Mouse (Mus musculus): Measurements from ENCODE around the gene AU022252. TPM values are rescaled to one million over a fixed set of nuclear protein-coding genes. Genes with fewer than 3 reads are reported as not detected.

AU022252 gene
- total and polyA plus RNA-seq, 2 experiments from 2014 or later, result 19.8 to 26.4 TPM

- Histone ChIP-seq H3K27me3 (ENCODE audit: insufficient read depth, low read length) (no peaks in the 10 kb centered on the region), H3K36me3 (ENCODE audit: insufficient read depth, low read length) (no peaks in the 10 kb centered on the region), H3K27ac (no peak overlapping the region), H3K4me2 (ENCODE audit: low read depth, low read length) (no peak overlapping the region), H3K4me3 (ENCODE audit: low read length) (no peak overlapping the region), H3K4me1 (ENCODE audit: insufficient read depth, low read length) (no peaks in the 10 kb centered on the region), H3K9ac (replicated peaks; ENCODE audit: low read length) (no peak overlapping the region), H3K9me3 (ENCODE audit: low read length) (no peaks in the 10 kb centered on the region)
- WGBS, result 90% methylated on average over 8 of the region's 8 CpGs
- TF ChIP-seq CTCF (IDR thresholded peaks at IDR 0.05; ENCODE audit: low read depth), result no peak
- DNase-seq (ENCODE audit: low spot score), result no peak
- no peak for ATAC-seq
These were observed 41.9 kb downstream of the AU022252 start for GRCm38 (mm10) chr4:119190618-119191017.

- WGBS, result 43% methylated on average over 6 of the region's 6 CpGs
- no peak for ATAC-seq
These were observed 42.6 kb downstream of the AU022252 start, which contains the start of gene Ermap for GRCm38 (mm10) chr4:119189864-119190263. Gene Ermap, minus strand, starts transcription at chr4:119190011.

GRCm38 (mm10) chr4:119189392-119189791 lies 43.1 kb downstream of the AU022252 start:
- ATAC-seq (no peak), DNase-seq (ENCODE audit: low spot score) (no peak)
- no peaks in the 10 kb centered on the region for H3K36me3 ChIP-seq (ENCODE audit: insufficient read depth, low read length)
- no peak overlapping the region for H3K9ac ChIP-seq (replicated peaks; ENCODE audit: low read length)
- H3K4me3 ChIP-seq (ENCODE audit: low read length), result no peak overlapping the region
- no peak overlapping the region for H3K27ac ChIP-seq
- no peak for TF ChIP-seq CTCF (IDR thresholded peaks at IDR 0.05; ENCODE audit: low read depth)
- no peaks in the 10 kb centered on the region for H3K4me1 ChIP-seq (ENCODE audit: insufficient read depth, low read length)
- H3K4me2 ChIP-seq (ENCODE audit: low read depth, low read length), result no peak overlapping the region
- no peaks in the 10 kb centered on the region for H3K9me3 ChIP-seq (ENCODE audit: low read length)
- 31% methylated on average over 6 of the region's 6 CpGs for WGBS
- no peaks in the 10 kb centered on the region for H3K27me3 ChIP-seq (ENCODE audit: insufficient read depth, low read length)

More at GRCm38 (mm10) chr4:119189864-119190263, 42.6 kb downstream of the AU022252 start, which contains the start of gene Ermap:
- no peak within 1 kb of the TSS for H3K4me3 ChIP-seq (ENCODE audit: low read length)
- no peak for DNase-seq (ENCODE audit: low spot score)
- no peak within 1 kb of the TSS for H3K4me2 ChIP-seq (ENCODE audit: low read depth, low read length)
- no peaks in the 10 kb centered on the region for H3K36me3 ChIP-seq (ENCODE audit: insufficient read depth, low read length)
- H3K27me3 ChIP-seq (ENCODE audit: insufficient read depth, low read length), result no peaks in the 10 kb centered on the region
- no peak within 1 kb of the TSS for H3K9ac ChIP-seq (replicated peaks; ENCODE audit: low read length)
- H3K9me3 ChIP-seq (ENCODE audit: low read length), result no peaks in the 10 kb centered on the region
- no peak for TF ChIP-seq CTCF (IDR thresholded peaks at IDR 0.05; ENCODE audit: low read depth)
- H3K27ac ChIP-seq, result no peak within 1 kb of the TSS
- no peaks in the 10 kb centered on the region for H3K4me1 ChIP-seq (ENCODE audit: insufficient read depth, low read length)

GRCm38 (mm10) chr4:119188060-119188785 lies 44.3 kb downstream of the AU022252 start:
- DNase-seq (ENCODE audit: low spot score) (peak; percentile 34), ATAC-seq (0 out of 2 replicates have a peak, but pooled peaks have one; percentile 43)
- Histone ChIP-seq H3K27ac (no peak overlapping the region), H3K27me3 (ENCODE audit: insufficient read depth, low read length) (no peaks in the 10 kb centered on the region), H3K36me3 (ENCODE audit: insufficient read depth, low read length) (no peaks in the 10 kb centered on the region), H3K4me3 (ENCODE audit: low read length) (no peak overlapping the region), H3K9ac (replicated peaks; ENCODE audit: low read length) (no peak overlapping the region), H3K4me1 (ENCODE audit: insufficient read depth, low read length) (no peaks in the 10 kb centered on the region), H3K9me3 (ENCODE audit: low read length) (no peaks in the 10 kb centered on the region), H3K4me2 (ENCODE audit: low read depth, low read length) (no peak overlapping the region)
- 52% methylated on average over 11 of the region's 11 CpGs for WGBS
- TF ChIP-seq CTCF (IDR thresholded peaks at IDR 0.05; ENCODE audit: low read depth), result peak; percentile 67

- TF ChIP-seq CTCF (IDR thresholded peaks at IDR 0.05; ENCODE audit: low read depth), result no peak
- WGBS, result 79% methylated on average over 4 of the region's 4 CpGs
- H3K27ac ChIP-seq, result no peak overlapping the region
- ATAC-seq, result no peak
- no peak overlapping the region for H3K4me2 ChIP-seq (ENCODE audit: low read depth, low read length)
- no peaks in the 10 kb centered on the region for H3K9me3 ChIP-seq (ENCODE audit: low read length)
- no peak overlapping the region for H3K9ac ChIP-seq (replicated peaks; ENCODE audit: low read length)
- H3K4me1 ChIP-seq (ENCODE audit: insufficient read depth, low read length), result no peaks in the 10 kb centered on the region
- no peak overlapping the region for H3K4me3 ChIP-seq (ENCODE audit: low read length)
- no peaks in the 10 kb centered on the region for H3K27me3 ChIP-seq (ENCODE audit: insufficient read depth, low read length)
- DNase-seq (ENCODE audit: low spot score), result no peak
- no peaks in the 10 kb centered on the region for H3K36me3 ChIP-seq (ENCODE audit: insufficient read depth, low read length)
These were observed 46.7 kb downstream of the AU022252 start for GRCm38 (mm10) chr4:119185771-119186170.

GRCm38 (mm10) chr4:119183525-119183924 lies 49.0 kb downstream of the AU022252 start:
- ATAC-seq (peak; percentile 58; the same call in 1 of the 2 replicates), DNase-seq (ENCODE audit: low spot score) (peak; percentile 18)
- TF ChIP-seq CTCF (IDR thresholded peaks at IDR 0.05; ENCODE audit: low read depth), result no peak
- Histone ChIP-seq H3K36me3 (ENCODE audit: insufficient read depth, low read length) (no peaks in the 10 kb centered on the region), H3K27ac (no peak overlapping the region), H3K4me3 (ENCODE audit: low read length) (no peak overlapping the region), H3K4me1 (ENCODE audit: insufficient read depth, low read length) (no peaks in the 10 kb centered on the region), H3K4me2 (ENCODE audit: low read depth, low read length) (no peak overlapping the region), H3K9me3 (ENCODE audit: low read length) (no peaks in the 10 kb centered on the region), H3K9ac (replicated peaks; ENCODE audit: low read length) (no peak overlapping the region), H3K27me3 (ENCODE audit: insufficient read depth, low read length) (no peaks in the 10 kb centered on the region)
- WGBS, result 41% methylated on average over 1 of the region's 1 CpGs

- no peaks in the 10 kb centered on the region for H3K36me3 ChIP-seq (ENCODE audit: insufficient read depth, low read length)
- H3K4me3 ChIP-seq (ENCODE audit: low read length), result no peak overlapping the region
- ATAC-seq (no peak), DNase-seq (ENCODE audit: low spot score) (no peak)
- H3K4me2 ChIP-seq (ENCODE audit: low read depth, low read length), result no peak overlapping the region
- WGBS, result 90% methylated on average over 9 of the region's 9 CpGs
- no peak for TF ChIP-seq CTCF (IDR thresholded peaks at IDR 0.05; ENCODE audit: low read depth)
- H3K9ac ChIP-seq (replicated peaks; ENCODE audit: low read length), result no peak overlapping the region
- no peak overlapping the region for H3K27ac ChIP-seq
- H3K4me1 ChIP-seq (ENCODE audit: insufficient read depth, low read length), result no peaks in the 10 kb centered on the region
- H3K9me3 ChIP-seq (ENCODE audit: low read length), result no peaks in the 10 kb centered on the region
- no peaks in the 10 kb centered on the region for H3K27me3 ChIP-seq (ENCODE audit: insufficient read depth, low read length)
These were observed 51.1 kb downstream of the AU022252 start for GRCm38 (mm10) chr4:119181456-119181855.
